In the genomic region with DNA sequence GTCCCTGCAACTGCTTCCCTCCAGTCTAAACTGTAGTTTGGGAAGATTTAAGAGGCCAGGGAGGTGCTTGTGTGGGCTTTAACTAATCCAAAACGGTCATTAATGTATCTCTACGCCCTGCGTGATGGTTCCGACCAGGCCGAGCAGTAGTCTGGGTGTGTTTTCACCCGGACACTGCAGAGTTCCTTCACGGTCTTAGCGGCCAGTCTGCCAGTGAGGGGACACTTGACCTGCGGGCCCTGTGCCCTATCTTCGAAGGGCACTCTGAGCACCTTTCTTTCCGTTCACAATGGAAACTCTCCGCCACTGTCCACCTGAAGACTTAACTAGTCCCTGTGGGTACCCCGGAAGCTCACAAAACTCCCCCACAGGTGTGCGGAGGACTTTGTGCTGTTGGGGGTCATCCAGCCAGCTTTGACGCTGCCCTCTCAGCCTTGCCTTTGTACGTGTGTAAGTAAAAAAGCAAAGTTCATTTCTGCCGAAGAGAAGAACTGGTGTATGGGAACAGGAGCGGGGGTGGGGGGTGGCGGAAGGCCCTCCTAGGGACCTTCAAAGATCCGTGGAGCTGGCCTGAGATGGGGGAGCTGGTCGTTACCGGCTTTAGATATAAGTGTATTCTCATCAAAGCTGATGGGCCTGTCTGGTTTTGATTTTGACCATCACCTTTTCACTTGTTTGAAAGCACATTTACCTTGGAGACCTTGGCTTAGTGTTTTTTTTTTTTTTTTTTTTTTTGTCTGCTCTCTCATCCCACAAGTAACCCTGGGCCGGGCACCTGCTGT, we compare ENCODE assay signal across 8 mouse cellular contexts. TPM values are rescaled to one million over a fixed set of nuclear protein-coding genes. Genes with fewer than 3 reads are reported as not detected.
DNase-seq lines count a peak whose midpoint lies in the region; ATAC-seq and TF ChIP-seq lines count a peak whose summit lies in the region.

No protein-coding gene starts in this region.

- peak overlapping the region; percentile 85 for H3K9ac ChIP-seq in heart, embryonic 16.5 days (ENCODE audit: low read length)
- peak overlapping the region; percentile 98 for H3K9ac ChIP-seq in midbrain, embryonic 12.5 days (replicated peaks)

- peaks cover 38% of the 10 kb centered on the region for H3K4me1 ChIP-seq in heart, embryonic 16.5 days (ENCODE audit: control insufficient read depth, insufficient read depth, low read length)
- H3K4me1 ChIP-seq in midbrain, embryonic 12.5 days, result peaks cover 61% of the 10 kb centered on the region
- peaks cover 36% of the 10 kb centered on the region for H3K4me1 ChIP-seq in thymus, adult 2 months (replicated peaks; ENCODE audit: control insufficient read depth, insufficient read depth, low read length)

- peak overlapping the region; percentile 85 for H3K27ac ChIP-seq in heart, embryonic 16.5 days (ENCODE audit: low read length)
- H3K27ac ChIP-seq in midbrain, embryonic 12.5 days (replicated peaks), result peak overlapping the region; percentile 96; the same call in 1 of the 2 replicates
- H3K27ac ChIP-seq in thymus, adult 2 months (ENCODE audit: control insufficient read depth, insufficient read depth, low read length), result peak overlapping the region; percentile 44; the same call in 1 of the 2 replicates

- TF ChIP-seq CTCF in thymus, adult 2 months (IDR thresholded peaks at IDR 0.05; ENCODE audit: borderline replicate concordance, control insufficient read depth, extremely low read depth, insufficient read depth, low read length, poor library complexity), result no peak

- peak overlapping the region; percentile 71 for H3K4me3 ChIP-seq in heart, embryonic 16.5 days (ENCODE audit: low read length)
- peak overlapping the region; percentile 89 for H3K4me3 ChIP-seq in midbrain, embryonic 12.5 days
- H3K4me3 ChIP-seq in thymus, adult 2 months (ENCODE audit: control insufficient read depth, insufficient read depth, low read length), result peak overlapping the region; percentile 74

- ATAC-seq in heart, embryonic 16.5 days (replicated peaks; ENCODE audit: extremely low read depth, insufficient read depth, low FRiP score), result no peak
- no peak for ATAC-seq in midbrain, embryonic 12.5 days (ENCODE audit: low FRiP score, low read depth)
- ATAC-seq in megakaryocyte-erythroid progenitor cell, adult 5-6 weeks (replicated peaks; ENCODE audit: low FRiP score, low TSS enrichment, poor library complexity, severe bottlenecking), result no peak

- H3K36me3 ChIP-seq in heart, embryonic 16.5 days (ENCODE audit: control insufficient read depth, insufficient read depth), result no peaks in the 10 kb centered on the region
- peaks cover 6% of the 10 kb centered on the region; the same call in 1 of the 2 replicates for H3K36me3 ChIP-seq in midbrain, embryonic 12.5 days
- H3K36me3 ChIP-seq in thymus, adult 2 months (ENCODE audit: control insufficient read depth, insufficient read depth, low read length), result no peaks in the 10 kb centered on the region

- peak; percentile 43 for DNase-seq in gastrocnemius, adult 18-20 months (ENCODE audit: low spot score)
- DNase-seq in gastrocnemius, postnatal 25 days, result no peak
- DNase-seq in cerebellum, postnatal 25 days, result peak; percentile 50 to 53
- peak; percentile 54 to 82 for DNase-seq in kidney, postnatal 25 days
- DNase-seq in thymus, adult 2 months, result peak; percentile 42

- H3K27me3 ChIP-seq in heart, embryonic 16.5 days (ENCODE audit: control insufficient read depth, insufficient read depth, low read length), result no peaks in the 10 kb centered on the region
- no peaks in the 10 kb centered on the region for H3K27me3 ChIP-seq in midbrain, embryonic 12.5 days
- no peaks in the 10 kb centered on the region for H3K27me3 ChIP-seq in thymus, adult 2 months (ENCODE audit: control insufficient read depth, insufficient read depth, low read length)

- H3K9me3 ChIP-seq in heart, embryonic 16.5 days (replicated peaks; ENCODE audit: control insufficient read depth, low read length), result no peaks in the 10 kb centered on the region
- H3K9me3 ChIP-seq in midbrain, embryonic 12.5 days, result no peaks in the 10 kb centered on the region

- peak overlapping the region; percentile 96 for H3K4me2 ChIP-seq in heart, embryonic 16.5 days (ENCODE audit: low read depth, low read length)
- H3K4me2 ChIP-seq in midbrain, embryonic 12.5 days (replicated peaks), result peak overlapping the region; percentile 83

- WGBS in heart, embryonic 16.5 days, result 8% methylated on average over 23 of the region's 23 CpGs
- 4% methylated on average over 23 of the region's 23 CpGs for WGBS in midbrain, embryonic 12.5 days
- 4% methylated on average over 23 of the region's 23 CpGs for WGBS in thymus, adult 2 months

- TF ChIP-seq POLR2A in thymus, adult 2 months (IDR thresholded peaks at IDR 0.05; ENCODE audit: control insufficient read depth, extremely low read depth, insufficient read depth, low read length, poor library complexity), result no peak

RNA-seq across cellular contexts. Expression of a gene that starts 3.2 kb away (rescaled TPM):
- 10 to 100 TPM; 21.1 to 31.3 TPM for total RNA-seq in gastrocnemius, adult 18-20 months (2021)
- 10 to 100 TPM; 20.8 to 27.9 TPM for total RNA-seq in gastrocnemius, postnatal 25 days (2021)
- 12.4 and 12.6 TPM in 2 replicates for polyA plus RNA-seq in heart, embryonic 16.5 days (2015; fragmentation: Nextera tagmentation; extraction: Ambion mirVana)
- 31.1 and 32.8 TPM in 2 replicates for polyA plus RNA-seq in midbrain, embryonic 12.5 days (2016; fragmentation: Nextera tagmentation; extraction: Ambion mirVana)
- 62.1 and 63.1 TPM in 2 replicates for polyA plus RNA-seq in thymus, adult 2 months (2012; rRNA removed)
- 7.1 and 9.0 TPM in 2 replicates for total RNA-seq in megakaryocyte-erythroid progenitor cell, adult 5-6 weeks (2014; fragmentation: Nextera tagmentation)
- total RNA-seq in megakaryocyte-erythroid progenitor cell, adult 5-6 weeks (2017), result 6.2 and 10.3 TPM in 2 replicates

Comparison
In these comparisons a context has a peak if more than half of its experiments do, and no peak if none do; other contexts are left out.
1. H3K27ac ChIP-seq: peak in every context shown above with its lines; median percentile 96 in midbrain, embryonic 12.5 days; 85 in heart, embryonic 16.5 days; 44 in thymus, adult 2 months.